Mouse (Mus musculus) cerebellum, postnatal 25 days (tissue): ENCODE results near the gene Nisch.

Experiments
- DNase-seq, 2 experiments: peaks; one replicate each; pipeline ENCODE4 v3.0.0; 2021; ENCODE audit warnings: mixed read lengths in 2 of 2

Nisch gene

GRCm38 (mm10) chr14:31215157-31216002 is 1.4 kb downstream of the Nisch start:
- DNase-seq, result peak; percentile 81 to 87

- DNase-seq, result no peak
These were observed 2.1 kb downstream of the Nisch start for GRCm38 (mm10) chr14:31214684-31215083.

GRCm38 (mm10) chr14:31213868-31214267 is 2.9 kb downstream of the Nisch start:
- no peak for DNase-seq

- DNase-seq, result no peak
These were observed 4.2 kb downstream of the Nisch start for GRCm38 (mm10) chr14:31212499-31212898.

GRCm38 (mm10) chr14:31211854-31212253 is 4.9 kb downstream of the Nisch start:
- no peak for DNase-seq

GRCm38 (mm10) chr14:31209133-31209557 is 7.6 kb downstream of the Nisch start:
- no peak for DNase-seq

GRCm38 (mm10) chr14:31208084-31208483 is 8.7 kb downstream of the Nisch start, which contains the start of gene Tnnc1:
Gene Tnnc1, plus strand, starts transcription at chr14:31208312.
- DNase-seq, result no peak

- peak in 1 of 2 experiments; percentile 61 for DNase-seq
These were observed 9.5 kb downstream of the Nisch start for GRCm38 (mm10) chr14:31207070-31207830.

- DNase-seq, result peak; percentile 96 to 99
These were observed 10.2 kb downstream of the Nisch start for GRCm38 (mm10) chr14:31206472-31206981.

GRCm38 (mm10) chr14:31205562-31206467 is 10.9 kb downstream of the Nisch start:
- DNase-seq, result peak; percentile 73 to 78

GRCm38 (mm10) chr14:31205244-31205561 is 11.5 kb downstream of the Nisch start:
- no peak for DNase-seq

- no peak for DNase-seq
These were observed 11.9 kb downstream of the Nisch start for GRCm38 (mm10) chr14:31204844-31205243.

- DNase-seq, result no peak
These were observed 16.7 kb downstream of the Nisch start for GRCm38 (mm10) chr14:31200038-31200437.

GRCm38 (mm10) chr14:31199599-31199998 is 17.1 kb downstream of the Nisch start:
- no peak for DNase-seq

GRCm38 (mm10) chr14:31197547-31198516 is 18.9 kb downstream of the Nisch start:
- peak; percentile 42 to 69 for DNase-seq

GRCm38 (mm10) chr14:31195968-31196367 is 20.8 kb downstream of the Nisch start:
- DNase-seq, result peak; percentile 52 to 72

- no peak for DNase-seq
These were observed 21.2 kb downstream of the Nisch start for GRCm38 (mm10) chr14:31195521-31195920.

GRCm38 (mm10) chr14:31194891-31195513 is 21.7 kb downstream of the Nisch start:
- DNase-seq, result peak; percentile 70 to 81

GRCm38 (mm10) chr14:31194441-31194840 is 22.3 kb downstream of the Nisch start:
- no peak for DNase-seq

- peak; percentile 36 to 49 for DNase-seq
These were observed 23.0 kb downstream of the Nisch start for GRCm38 (mm10) chr14:31193791-31194190.

GRCm38 (mm10) chr14:31191936-31192335 is 24.8 kb downstream of the Nisch start:
- peak; percentile 41 to 65 for DNase-seq
